Mouse (Mus musculus): ENCODE results near the gene Agpat4. TPM values are rescaled to one million over a fixed set of nuclear protein-coding genes. Genes with fewer than 3 reads are reported as not detected.

Gene Agpat4
- polyA plus RNA-seq, 1 experiment from 2014 or later, result 58.2 TPM

DNA sequence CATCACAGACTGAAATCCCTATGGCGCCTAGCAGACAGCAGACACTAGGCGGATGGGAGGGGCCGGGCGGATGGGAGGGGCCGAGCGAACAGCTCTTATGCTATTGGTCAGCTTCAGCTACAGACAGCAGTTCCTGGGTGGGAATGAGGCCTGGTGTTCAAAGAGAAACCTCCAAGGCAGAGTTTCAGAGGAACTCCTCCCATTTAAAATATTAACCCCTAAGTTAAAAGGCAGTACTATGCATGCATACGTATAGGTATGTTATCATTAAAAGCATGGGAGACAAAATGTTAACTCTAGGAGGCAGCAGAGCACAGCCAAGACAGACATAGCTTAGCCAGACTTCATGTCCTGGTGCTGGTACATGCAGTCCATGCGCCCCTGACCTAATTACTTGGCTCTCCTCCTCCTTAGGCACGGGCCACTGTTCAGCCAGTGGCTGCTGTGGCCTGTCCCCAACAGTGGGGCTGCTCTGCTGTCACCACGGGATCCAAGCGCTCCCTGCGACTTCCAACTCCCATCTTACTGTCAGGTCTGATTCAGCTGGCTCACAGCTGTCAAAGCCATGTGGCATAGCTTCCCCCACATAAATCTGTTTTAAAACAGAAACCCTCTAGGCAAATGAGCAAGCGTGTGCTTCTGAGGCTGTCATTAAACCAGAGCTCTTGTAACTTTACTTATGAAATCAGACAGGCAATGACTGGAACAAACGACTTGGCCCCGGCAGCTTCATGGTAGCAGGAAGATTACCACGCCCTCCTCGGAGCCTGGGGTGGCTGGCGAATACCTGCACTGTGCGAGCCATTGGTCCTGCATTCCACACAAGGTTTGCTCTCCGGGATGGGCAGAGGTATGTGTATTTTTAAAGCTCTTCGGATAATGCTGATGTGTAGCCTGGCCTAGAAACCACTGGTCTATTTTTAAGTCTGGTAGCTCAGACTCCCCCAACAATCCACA is 147.7 kb downstream of the Agpat4 start:
- Histone ChIP-seq H3K27me3 (replicated peaks; ENCODE audit: insufficient read depth, low read length) (no peaks in the 10 kb centered on the region), H3K27ac (ENCODE audit: low read length) (peak overlapping the region; percentile 79), H3K4me1 (ENCODE audit: insufficient read depth, low read depth, low read length) (peaks cover 18% of the 10 kb centered on the region; the same call in 1 of the 2 replicates), H3K4me3 (ENCODE audit: low read depth, low read length) (no peak overlapping the region), H3K4me2 (replicated peaks; ENCODE audit: low read depth, low read length) (peak overlapping the region; percentile 9; the same call in 1 of the 2 replicates), H3K9me3 (ENCODE audit: low read length) (no peaks in the 10 kb centered on the region), H3K9ac (replicated peaks; ENCODE audit: low read depth) (no peak overlapping the region), H3K36me3 (ENCODE audit: insufficient read depth, low read length) (peaks cover 4% of the 10 kb centered on the region)
- 0 out of 2 replicates have a peak, but pooled peaks have one; percentile 28 for TF ChIP-seq EP300 (IDR thresholded peaks at IDR 0.05)
- TF ChIP-seq CTCF (IDR thresholded peaks at IDR 0.05), result peak; percentile 68
- 52% methylated on average over 21 of the region's 21 CpGs for WGBS
- ATAC-seq (peak; percentile 74), DNase-seq (ENCODE audit: low spot score) (peak; percentile 83)

GRCm38 (mm10) chr17:12268091-12268490 is 149.6 kb downstream of the Agpat4 start:
- peaks cover 18% of the 10 kb centered on the region; the same call in 1 of the 2 replicates for H3K4me1 ChIP-seq (ENCODE audit: insufficient read depth, low read depth, low read length)
- no peak overlapping the region for H3K4me2 ChIP-seq (replicated peaks; ENCODE audit: low read depth, low read length)
- no peak overlapping the region for H3K9ac ChIP-seq (replicated peaks; ENCODE audit: low read depth)
- DNase-seq (ENCODE audit: low spot score) (no peak), ATAC-seq (no peak)
- H3K27ac ChIP-seq (ENCODE audit: low read length), result no peak overlapping the region
- no peaks in the 10 kb centered on the region for H3K9me3 ChIP-seq (ENCODE audit: low read length)
- H3K27me3 ChIP-seq (replicated peaks; ENCODE audit: insufficient read depth, low read length), result no peaks in the 10 kb centered on the region
- peaks cover 11% of the 10 kb centered on the region for H3K36me3 ChIP-seq (ENCODE audit: insufficient read depth, low read length)
- 84% methylated on average over 4 of the region's 4 CpGs for WGBS
- no peak overlapping the region for H3K4me3 ChIP-seq (ENCODE audit: low read depth, low read length)
- no peak for TF ChIP-seq CTCF (IDR thresholded peaks at IDR 0.05)

DNA sequence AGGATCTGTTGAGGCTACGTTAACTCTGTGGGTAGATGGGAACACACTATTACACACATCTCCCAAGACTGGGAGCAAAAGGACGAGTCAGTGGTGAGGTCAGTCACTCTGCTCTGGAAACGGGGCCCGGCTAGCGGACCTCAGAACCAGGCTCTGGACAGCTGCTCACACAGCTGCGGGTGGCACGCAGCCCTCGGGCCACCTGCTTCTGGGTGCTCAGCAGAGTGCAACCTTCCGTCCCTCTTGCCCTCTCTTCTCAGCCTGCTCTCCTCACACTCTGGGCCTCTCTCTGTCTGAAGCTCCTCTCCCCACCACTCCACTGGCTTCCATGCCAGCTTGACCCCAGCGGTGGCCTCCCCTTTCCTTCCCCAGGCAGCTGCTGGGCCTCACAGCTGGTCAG is 150.0 kb downstream of the Agpat4 start:
- ATAC-seq (no peak), DNase-seq (ENCODE audit: low spot score) (no peak)
- WGBS, result 88% methylated on average over 10 of the region's 10 CpGs
- H3K9ac ChIP-seq (replicated peaks; ENCODE audit: low read depth), result no peak overlapping the region
- no peak overlapping the region for H3K27ac ChIP-seq (ENCODE audit: low read length)
- H3K27me3 ChIP-seq (replicated peaks; ENCODE audit: insufficient read depth, low read length), result no peaks in the 10 kb centered on the region
- no peak overlapping the region for H3K4me2 ChIP-seq (replicated peaks; ENCODE audit: low read depth, low read length)
- TF ChIP-seq CTCF (IDR thresholded peaks at IDR 0.05) (no peak), EP300 (IDR thresholded peaks at IDR 0.05) (no peak)
- no peaks in the 10 kb centered on the region for H3K9me3 ChIP-seq (ENCODE audit: low read length)
- peaks cover 11% of the 10 kb centered on the region for H3K36me3 ChIP-seq (ENCODE audit: insufficient read depth, low read length)
- no peak overlapping the region for H3K4me3 ChIP-seq (ENCODE audit: low read depth, low read length)
- peaks cover 18% of the 10 kb centered on the region; the same call in 1 of the 2 replicates for H3K4me1 ChIP-seq (ENCODE audit: insufficient read depth, low read depth, low read length)

Other genes starting within 250 kb of the Agpat4 start
- 32.5 and 35.4 TPM in 2 replicates for gene Map3k4, start 200.1 kb downstream of the Agpat4 start, polyA plus RNA-seq (2015; fragmentation: Nextera tagmentation; extraction: Ambion mirVana)

Data from lung, postnatal 0 days (tissue).